Mouse (Mus musculus): Measurements from ENCODE around the gene Fat1. TPM values are rescaled to one million over a fixed set of nuclear protein-coding genes. Genes with fewer than 3 reads are reported as not detected.

The Fat1 gene
- under 0.01 TPM in 2 replicates for polyA plus RNA-seq (2012)

GRCm38 (mm10) chr8:44934850-44935497, at the start of gene Fat1:
Fat1 (plus strand) TSS chr8:44935447.
- Histone ChIP-seq H3K36me3 (ENCODE audit: control insufficient read depth) (no peaks in the 10 kb centered on the region), H3K9me3 (ENCODE audit: control insufficient read depth, low read length) (no peaks in the 10 kb centered on the region; the same call in 1 of the 2 replicates), H3K4me1 (ENCODE audit: control insufficient read depth) (no peaks in the 10 kb centered on the region), H3K27me3 (ENCODE audit: control insufficient read depth) (peaks cover 60% of the 10 kb centered on the region), H3K4me3 (replicated peaks) (peak within 1 kb of the TSS; percentile 33)
- no peak for TF ChIP-seq GATA1 (IDR thresholded peaks at IDR 0.05; ENCODE audit: low read length)
- TF ChIP-seq TAL1 (IDR thresholded peaks at IDR 0.05; ENCODE audit: low read length): no peak

- no peaks in the 10 kb centered on the region for H3K4me1 ChIP-seq (ENCODE audit: control insufficient read depth)
- TF ChIP-seq TAL1 (IDR thresholded peaks at IDR 0.05; ENCODE audit: low read length) (no peak), GATA1 (IDR thresholded peaks at IDR 0.05; ENCODE audit: low read length) (no peak)
- peaks cover 18% of the 10 kb centered on the region; the same call in 1 of the 2 replicates for H3K9me3 ChIP-seq (ENCODE audit: control insufficient read depth, low read length)
- no peaks in the 10 kb centered on the region for H3K27me3 ChIP-seq (ENCODE audit: control insufficient read depth)
- H3K4me3 ChIP-seq (replicated peaks): no peak overlapping the region
- no peaks in the 10 kb centered on the region for H3K36me3 ChIP-seq (ENCODE audit: control insufficient read depth)
Measured at GRCm38 (mm10) chr8:44894626-44895025, 40.6 kb upstream of the Fat1 start.

- peaks cover 11% of the 10 kb centered on the region for H3K9me3 ChIP-seq (ENCODE audit: control insufficient read depth, low read length)
- no peaks in the 10 kb centered on the region for H3K36me3 ChIP-seq (ENCODE audit: control insufficient read depth)
- TF ChIP-seq GATA1 (IDR thresholded peaks at IDR 0.05; ENCODE audit: low read length) (no peak), TAL1 (IDR thresholded peaks at IDR 0.05; ENCODE audit: low read length) (no peak)
- no peak overlapping the region for H3K4me3 ChIP-seq (replicated peaks)
- H3K4me1 ChIP-seq (ENCODE audit: control insufficient read depth): no peaks in the 10 kb centered on the region
- H3K27me3 ChIP-seq (ENCODE audit: control insufficient read depth): no peaks in the 10 kb centered on the region
Measured at GRCm38 (mm10) chr8:44899575-44899991, 35.7 kb upstream of the Fat1 start.

GRCm38 (mm10) chr8:44911126-44911903, 23.9 kb upstream of the Fat1 start:
- no peak overlapping the region for H3K4me3 ChIP-seq (replicated peaks)

GRCm38 (mm10) chr8:44919487-44920082, 15.7 kb upstream of the Fat1 start:
- TF ChIP-seq GATA1 (IDR thresholded peaks at IDR 0.05; ENCODE audit: low read length) (no peak), TAL1 (IDR thresholded peaks at IDR 0.05; ENCODE audit: low read length) (no peak)
- H3K9me3 ChIP-seq (ENCODE audit: control insufficient read depth, low read length): peaks cover 6% of the 10 kb centered on the region
- H3K27me3 ChIP-seq (ENCODE audit: control insufficient read depth): no peaks in the 10 kb centered on the region

More at GRCm38 (mm10) chr8:44911126-44911903, 23.9 kb upstream of the Fat1 start:
- Histone ChIP-seq H3K9me3 (ENCODE audit: control insufficient read depth, low read length) (peaks cover 7% of the 10 kb centered on the region), H3K27me3 (ENCODE audit: control insufficient read depth) (no peaks in the 10 kb centered on the region), H3K36me3 (ENCODE audit: control insufficient read depth) (no peaks in the 10 kb centered on the region), H3K4me1 (ENCODE audit: control insufficient read depth) (no peaks in the 10 kb centered on the region)
- TF ChIP-seq GATA1 (IDR thresholded peaks at IDR 0.05; ENCODE audit: low read length) (no peak), TAL1 (IDR thresholded peaks at IDR 0.05; ENCODE audit: low read length) (no peak)

GRCm38 (mm10) chr8:44920379-44921032, 14.7 kb upstream of the Fat1 start:
- no peaks in the 10 kb centered on the region for H3K27me3 ChIP-seq (ENCODE audit: control insufficient read depth)
- TF ChIP-seq TAL1 (IDR thresholded peaks at IDR 0.05; ENCODE audit: low read length) (no peak), GATA1 (IDR thresholded peaks at IDR 0.05; ENCODE audit: low read length) (no peak)
- no peaks in the 10 kb centered on the region for H3K36me3 ChIP-seq (ENCODE audit: control insufficient read depth)
- peaks cover 8% of the 10 kb centered on the region for H3K9me3 ChIP-seq (ENCODE audit: control insufficient read depth, low read length)
- no peak overlapping the region for H3K4me3 ChIP-seq (replicated peaks)
- H3K4me1 ChIP-seq (ENCODE audit: control insufficient read depth): no peaks in the 10 kb centered on the region

More at GRCm38 (mm10) chr8:44919487-44920082, 15.7 kb upstream of the Fat1 start:
- Histone ChIP-seq H3K4me1 (ENCODE audit: control insufficient read depth) (no peaks in the 10 kb centered on the region), H3K4me3 (replicated peaks) (no peak overlapping the region), H3K36me3 (ENCODE audit: control insufficient read depth) (no peaks in the 10 kb centered on the region)

GRCm38 (mm10) chr8:44924995-44925394, 10.3 kb upstream of the Fat1 start:
- no peak overlapping the region for H3K4me3 ChIP-seq (replicated peaks)
- H3K27me3 ChIP-seq (ENCODE audit: control insufficient read depth): no peaks in the 10 kb centered on the region
- H3K9me3 ChIP-seq (ENCODE audit: control insufficient read depth, low read length): peaks cover 7% of the 10 kb centered on the region
- H3K4me1 ChIP-seq (ENCODE audit: control insufficient read depth): no peaks in the 10 kb centered on the region
- H3K36me3 ChIP-seq (ENCODE audit: control insufficient read depth): no peaks in the 10 kb centered on the region
- no peak for TF ChIP-seq GATA1 (IDR thresholded peaks at IDR 0.05; ENCODE audit: low read length)
- no peak for TF ChIP-seq TAL1 (IDR thresholded peaks at IDR 0.05; ENCODE audit: low read length)

- TF ChIP-seq GATA1 (IDR thresholded peaks at IDR 0.05; ENCODE audit: low read length): no peak
- no peak for TF ChIP-seq TAL1 (IDR thresholded peaks at IDR 0.05; ENCODE audit: low read length)
- no peaks in the 10 kb centered on the region for H3K36me3 ChIP-seq (ENCODE audit: control insufficient read depth)
- H3K27me3 ChIP-seq (ENCODE audit: control insufficient read depth): peaks cover 14% of the 10 kb centered on the region
- no peak overlapping the region for H3K4me3 ChIP-seq (replicated peaks)
- H3K9me3 ChIP-seq (ENCODE audit: control insufficient read depth, low read length): peaks cover 5% of the 10 kb centered on the region
- H3K4me1 ChIP-seq (ENCODE audit: control insufficient read depth): no peaks in the 10 kb centered on the region
Measured at GRCm38 (mm10) chr8:44930058-44930457, 5.2 kb upstream of the Fat1 start.

Data from erythroblast, embryonic 14.5 days (primary cell).